Mouse (Mus musculus) right cerebral cortex, adult 18-20 months (tissue): ENCODE measurements around the gene Gm49325.

Experiments
- DNase-seq: peaks from one replicate; pipeline ENCODE4 v3.0.0; 2022; ENCODE audit warnings: mixed read lengths

Gm49325 gene

DNA sequence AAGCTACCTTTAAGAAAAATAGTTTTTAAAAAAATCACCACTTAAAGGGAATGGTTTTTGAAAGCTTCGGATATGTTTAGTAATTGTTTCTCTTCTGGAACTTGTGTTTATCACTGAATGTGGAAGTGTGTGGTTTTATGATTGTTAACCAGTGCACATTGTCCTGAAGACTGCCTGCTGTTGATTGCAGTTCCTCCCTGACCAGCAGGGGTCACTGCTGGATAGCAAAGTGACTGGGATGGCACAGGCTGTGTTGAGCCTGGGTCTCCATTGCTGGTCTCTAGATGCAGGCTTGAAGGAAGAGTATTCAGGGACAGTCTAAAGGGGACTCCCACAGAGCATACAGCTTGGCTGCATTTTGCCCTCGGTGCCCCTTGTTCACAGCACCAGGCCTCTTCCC lies 21.5 kb downstream of the Gm49325 start:
- DNase-seq = peak; percentile 73

GRCm38 (mm10) chr10:77629163-77629562 lies 23.2 kb downstream of the Gm49325 start:
- no peak for DNase-seq

DNA sequence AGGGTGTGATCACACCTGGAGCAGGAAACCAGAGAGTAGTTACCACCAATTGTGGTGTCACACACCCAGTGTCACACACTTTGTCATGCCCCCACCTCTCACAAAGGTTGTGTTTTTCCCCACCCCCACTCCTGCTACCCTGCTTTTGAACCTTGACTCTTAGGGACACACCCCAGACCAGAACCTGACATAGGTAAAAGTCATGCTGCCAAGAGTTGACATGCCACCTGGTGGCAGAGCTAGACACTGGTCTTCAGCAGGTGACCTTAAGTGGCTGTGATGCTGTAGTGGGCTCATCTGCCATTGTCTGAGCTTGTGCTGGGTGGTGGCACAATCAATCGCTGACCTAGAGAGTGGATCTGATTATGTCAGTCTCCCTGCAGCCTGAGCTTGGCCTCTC lies 24.0 kb downstream of the Gm49325 start:
- DNase-seq = no peak

- no peak for DNase-seq
Observed at GRCm38 (mm10) chr10:77634016-77634415, 28.0 kb downstream of the Gm49325 start.

- no peak for DNase-seq
Observed at GRCm38 (mm10) chr10:77634452-77635231, 28.6 kb downstream of the Gm49325 start.

DNA sequence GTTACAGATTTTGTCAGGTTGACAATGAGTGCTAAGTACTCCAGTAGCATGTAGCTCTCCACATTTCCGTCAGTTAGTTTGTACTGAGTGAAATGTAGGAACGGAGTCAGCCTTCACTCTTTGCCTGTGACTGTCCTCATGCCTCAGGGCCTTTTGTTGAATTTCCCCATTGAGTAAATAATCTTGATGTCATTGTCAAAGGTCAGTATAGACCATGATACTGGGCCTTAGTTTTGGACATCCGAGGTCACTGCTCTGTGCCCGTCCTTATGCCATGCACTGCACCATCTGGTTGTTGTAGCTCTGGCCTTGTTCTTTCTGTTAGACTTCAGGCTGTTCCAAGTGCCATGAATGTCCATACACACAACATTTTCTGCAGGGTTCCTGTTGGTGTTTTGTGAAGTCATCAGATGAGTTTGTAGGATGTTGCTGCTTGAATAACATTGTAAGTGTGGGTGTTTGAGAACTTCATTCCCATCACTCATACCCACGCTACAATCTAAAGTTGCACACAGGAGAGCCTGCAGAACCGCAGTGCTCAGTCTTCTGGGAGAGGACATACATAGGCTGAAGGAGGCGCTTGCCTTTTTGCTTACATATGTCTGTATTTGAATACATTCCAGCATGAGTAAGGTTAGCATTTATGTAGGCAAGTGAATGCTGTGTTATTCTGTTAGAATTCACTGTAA lies 30.4 kb downstream of the Gm49325 start:
- peak; percentile 54 for DNase-seq

DNA sequence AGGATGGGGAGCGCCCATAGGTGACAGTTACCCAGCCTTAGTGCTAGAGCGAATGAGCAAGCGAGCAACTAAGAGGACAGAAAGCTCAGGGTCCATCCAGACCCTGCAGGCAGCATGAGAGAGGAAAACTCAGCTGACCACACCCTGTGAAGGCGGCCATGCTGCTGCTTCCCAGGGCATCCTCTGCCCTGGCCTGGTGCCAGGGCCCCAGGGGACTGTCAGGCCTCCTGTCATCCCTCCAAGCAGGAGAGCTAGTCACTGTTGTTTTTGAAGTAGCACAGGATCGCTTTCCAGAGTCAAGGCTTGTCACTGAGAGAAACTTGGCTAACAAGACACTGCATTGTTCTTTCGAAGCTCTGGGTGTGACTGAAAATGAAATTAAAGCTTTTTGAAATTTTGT lies 33.0 kb downstream of the Gm49325 start:
- DNase-seq = no peak

DNA sequence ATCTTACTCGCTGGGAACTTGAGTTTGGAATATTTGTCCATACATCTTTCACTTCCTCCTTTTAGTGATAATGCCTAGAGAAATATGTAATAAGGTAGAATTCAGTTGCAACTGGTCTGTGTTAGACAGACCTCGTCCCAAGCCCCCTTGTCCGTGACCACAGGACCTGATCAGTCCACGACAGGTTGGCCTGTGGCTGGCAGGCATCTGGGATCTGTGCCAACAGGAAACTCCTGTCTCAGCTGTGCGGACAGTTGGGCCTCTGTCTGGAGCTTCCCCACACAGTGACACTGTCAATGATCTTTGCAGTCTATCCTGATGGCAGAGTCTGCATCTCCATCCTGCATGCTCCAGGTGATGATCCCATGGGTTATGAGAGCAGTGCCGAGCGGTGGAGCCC lies 37.2 kb downstream of the Gm49325 start:
- DNase-seq = no peak

- no peak for DNase-seq
Observed at GRCm38 (mm10) chr10:77645571-77645970, 39.6 kb downstream of the Gm49325 start.

- DNase-seq = no peak
Observed at GRCm38 (mm10) chr10:77647461-77647860, 41.5 kb downstream of the Gm49325 start.

DNA sequence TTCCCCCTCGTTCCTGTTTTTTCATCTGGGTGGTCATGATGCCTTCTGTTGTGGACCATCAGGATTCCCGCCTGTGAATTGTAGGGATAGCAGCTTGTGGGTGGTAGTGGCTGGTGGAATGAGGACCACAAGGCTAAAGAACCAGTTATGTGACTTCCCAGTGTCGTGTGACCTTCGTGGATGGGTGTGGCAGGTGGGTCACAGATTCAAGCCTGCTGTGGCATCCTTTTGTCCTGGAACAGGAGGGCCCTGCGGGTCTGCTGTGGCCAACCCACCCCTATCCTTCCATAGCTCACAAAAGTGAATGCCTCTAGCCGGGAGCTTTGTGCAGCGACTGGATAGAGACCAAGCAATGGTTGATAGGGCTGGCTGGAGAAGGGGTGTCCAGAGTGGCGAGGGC lies 41.9 kb downstream of the Gm49325 start:
- no peak for DNase-seq

GRCm38 (mm10) chr10:77652046-77652445 lies 46.0 kb downstream of the Gm49325 start:
- no peak for DNase-seq

- no peak for DNase-seq
Observed at GRCm38 (mm10) chr10:77658286-77658994, 52.4 kb downstream of the Gm49325 start.

GRCm38 (mm10) chr10:77663949-77664665 lies 58.1 kb downstream of the Gm49325 start:
- no peak for DNase-seq

GRCm38 (mm10) chr10:77666342-77666741 lies 60.3 kb downstream of the Gm49325 start:
- no peak for DNase-seq

DNA sequence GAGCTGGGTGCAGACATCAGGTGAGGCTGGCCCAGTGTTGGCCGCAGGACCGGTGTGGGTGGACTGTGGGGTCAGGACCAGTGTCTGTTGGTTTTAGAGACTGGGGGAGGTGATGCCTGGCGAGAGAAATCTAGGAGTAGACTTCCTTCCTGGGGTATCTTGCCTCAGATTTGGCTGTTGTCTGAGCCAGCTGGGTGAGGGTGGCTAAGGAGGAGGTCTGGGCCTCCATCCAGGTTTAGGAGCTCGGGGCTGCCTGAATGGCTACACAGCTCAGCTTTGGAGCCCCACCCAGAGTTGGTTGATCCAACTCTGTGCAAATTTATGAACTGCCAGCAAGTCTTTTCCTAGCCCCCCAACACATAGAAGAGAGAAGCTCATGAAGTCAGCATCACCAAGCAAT lies 61.4 kb downstream of the Gm49325 start:
- peak; percentile 46 for DNase-seq

DNA sequence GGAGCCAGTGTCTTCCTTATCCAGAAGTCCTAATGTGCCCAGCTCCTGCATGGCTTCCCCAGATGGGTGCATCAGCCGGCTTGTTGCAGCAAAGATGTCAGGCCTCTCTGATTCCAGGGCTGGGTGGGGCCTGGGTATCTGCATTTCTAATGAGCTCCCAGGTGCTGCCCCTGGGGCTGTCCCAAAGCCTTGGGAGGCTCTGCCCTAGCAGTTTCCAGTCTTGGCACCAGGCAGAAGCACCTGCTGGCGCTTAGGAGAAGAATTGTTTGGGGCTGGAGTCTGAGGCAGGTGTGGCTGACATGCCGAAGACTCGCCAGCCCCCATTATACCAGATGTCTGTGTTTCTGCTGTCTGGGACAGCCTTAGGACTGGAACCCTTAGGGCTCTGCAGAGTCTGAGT lies 64.7 kb downstream of the Gm49325 start:
- DNase-seq = no peak

GRCm38 (mm10) chr10:77671519-77671918 lies 65.5 kb downstream of the Gm49325 start:
- DNase-seq = no peak

DNA sequence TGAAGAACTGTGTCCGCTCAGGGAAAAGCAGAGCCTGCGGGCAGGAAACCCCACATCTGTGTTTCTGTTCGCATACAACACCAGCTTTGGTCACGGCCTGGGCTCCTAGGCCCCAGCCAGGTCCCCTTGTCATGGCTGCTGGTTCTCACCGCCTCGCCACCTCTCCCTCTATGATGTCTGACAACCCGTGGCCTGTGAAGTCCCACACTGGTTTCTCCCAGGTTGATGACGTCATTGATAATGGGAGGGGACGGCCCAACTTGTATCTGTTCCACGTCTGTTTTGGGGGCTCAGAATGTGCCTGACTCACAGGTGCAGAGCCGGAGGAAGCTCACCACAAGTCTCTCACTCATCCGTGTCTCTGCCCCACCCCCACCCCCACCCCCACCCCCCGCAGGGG lies 67.8 kb downstream of the Gm49325 start:
- DNase-seq = no peak

DNA sequence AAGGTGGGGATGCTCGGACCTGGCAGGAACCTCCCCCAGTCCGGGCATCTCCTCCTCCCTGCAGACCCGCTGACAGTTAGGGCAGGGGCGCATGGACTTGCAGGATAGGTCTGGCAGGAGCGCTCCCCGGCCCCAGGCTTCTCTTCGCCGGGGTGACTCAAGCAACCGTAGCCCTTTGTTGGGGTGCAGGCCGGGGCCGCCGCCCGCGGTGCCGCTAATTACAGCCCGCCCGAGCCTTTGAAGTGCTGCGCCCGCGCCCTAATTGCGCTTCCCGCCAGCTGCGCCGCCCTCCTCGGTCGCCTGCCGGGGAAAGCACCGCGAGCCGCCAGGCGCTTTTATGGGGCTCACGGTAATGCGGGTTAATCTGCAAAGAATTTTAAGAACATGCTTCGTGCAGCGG lies 71.6 kb downstream of the Gm49325 start:
- no peak for DNase-seq

GRCm38 (mm10) chr10:77682994-77683393 lies 77.0 kb downstream of the Gm49325 start:
- DNase-seq = peak; percentile 31

DNA sequence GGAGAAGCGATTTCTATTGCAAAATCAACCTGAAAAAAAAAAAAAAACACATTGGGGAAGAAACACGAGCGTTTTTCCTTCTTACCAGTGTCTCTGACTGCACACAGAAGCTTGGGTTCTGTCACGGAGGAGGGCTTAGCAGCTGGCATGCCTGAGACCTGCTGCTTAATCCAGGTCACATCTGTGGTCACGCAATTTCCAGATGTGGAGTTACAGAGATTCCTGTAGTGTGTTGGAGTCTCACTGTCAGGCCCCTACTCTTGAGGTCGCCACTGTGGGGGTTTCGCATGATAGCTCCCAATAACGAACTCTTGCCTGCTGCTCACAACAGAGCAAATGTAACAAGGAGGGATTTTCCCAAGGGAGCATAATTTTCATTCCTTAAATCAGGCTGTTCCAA lies 78.2 kb downstream of the Gm49325 start:
- no peak for DNase-seq
